Mouse (Mus musculus) G1E (cell line): ENCODE data around the gene Rhobtb1. TPM values are rescaled to one million over a fixed set of nuclear protein-coding genes. Genes with fewer than 3 reads are reported as not detected.

Experiments used
- ATAC-seq: 2 replicates; pipeline ENCODE4 v1.8.0; 2016; ENCODE audit warnings: mild to moderate bottlenecking; ENCODE audit not compliant: insufficient number of reproducible peaks, poor library complexity, low FRiP score, severe bottlenecking; ENCODE audit errors: extremely low read depth
- DNase-seq: peaks from one replicate; pipeline ENCODE4 v3.0.0; 2012; ENCODE audit warnings: low spot score
- H3K27me3 ChIP-seq: 2 replicates; pipeline ENCODE4 v1.6.1; 2012; ENCODE audit warnings: mild to moderate bottlenecking, low read length, inconsistent platforms; ENCODE audit not compliant: insufficient read depth
- H3K36me3 ChIP-seq: replicated peaks from 2 replicates; pipeline ENCODE3; 2012; ENCODE audit warnings: mild to moderate bottlenecking, inconsistent platforms
- H3K4me1 ChIP-seq: 2 replicates; pipeline ENCODE4 v1.6.1; 2012; ENCODE audit warnings: low read depth, low read length, inconsistent platforms, mixed read lengths; ENCODE audit not compliant: insufficient read depth
- H3K4me3 ChIP-seq: 2 replicates; pipeline ENCODE4 v1.5.1; 2012; ENCODE audit warnings: low read depth, mild to moderate bottlenecking, inconsistent platforms, low read length, moderate library complexity, mixed read lengths
- H3K9me3 ChIP-seq: replicated peaks from 2 replicates; pipeline ENCODE4 v1.6.1; 2012; ENCODE audit warnings: inconsistent platforms
- CTCF ChIP-seq: IDR thresholded peaks from 2 replicates; pipeline ENCODE4 v1.5.1; 2012; ENCODE audit warnings: low read depth, low read length, inconsistent platforms, mixed read lengths
- GATA1 ChIP-seq: IDR thresholded peaks from 2 replicates; pipeline ENCODE4 v1.6.1; 2012; ENCODE audit warnings: borderline replicate concordance, low read length, inconsistent platforms, mixed read lengths
- GATA2 ChIP-seq: IDR thresholded peaks from 2 replicates; pipeline ENCODE4 v1.6.1; 2012; ENCODE audit warnings: low read depth, low read length, inconsistent platforms, borderline replicate concordance
- POLR2AphosphoS5 ChIP-seq: IDR thresholded peaks from 2 replicates; pipeline ENCODE4 v1.6.1; 2012; ENCODE audit warnings: low read depth, low read length, inconsistent platforms; ENCODE audit not compliant: insufficient replicate concordance
- TAL1 ChIP-seq: conservative IDR thresholded peaks from 2 replicates; pipeline ENCODE4 v1.6.1; 2012; ENCODE audit warnings: low read depth, low read length, inconsistent platforms, mixed read lengths
- polyA plus RNA-seq: library from polyadenylated mRNA; stranded (reverse); fragments of >175 nt; gene quantifications from 2 replicates; pipeline ENCODE4 v1.2.3, GENCODE M21; 2012
- total RNA-seq, 2 experiments: library from RNA; stranded (forward) in 1 of 2; stranded (reverse) in 1 of 2; fragments of 200-1000 nt in 1 of 2; fragments of >200 nt in 1 of 2; fragmentation: Nextera tagmentation in 1 of 2; gene quantifications; 2 replicates each; pipeline ENCODE4 v1.2.3; 2014 to 2017

The Rhobtb1 gene
- total and polyA plus RNA-seq, 3 experiments: 0.05 TPM; not detected in 2

- Histone ChIP-seq H3K4me3 (no peak overlapping the region), H3K36me3 (peaks cover 79% of the 10 kb centered on the region), H3K4me1 (no peaks in the 10 kb centered on the region), H3K9me3 (no peaks in the 10 kb centered on the region), H3K27me3 (no peaks in the 10 kb centered on the region)
- ATAC-seq (no peak), DNase-seq (no peak)
- TF ChIP-seq GATA2 (no peak), CTCF (no peak), GATA1 (no peak), TAL1 (no peak), POLR2AphosphoS5 (no peak)
Measured at GRCm38 (mm10) chr10:69334271-69335194, 183.3 kb downstream of the Rhobtb1 start.

GRCm38 (mm10) chr10:69335195-69335536 is 183.9 kb downstream of the Rhobtb1 start:
- ATAC-seq: no peak
- DNase-seq: no peak
- H3K36me3 ChIP-seq: peaks cover 85% of the 10 kb centered on the region

DNA sequence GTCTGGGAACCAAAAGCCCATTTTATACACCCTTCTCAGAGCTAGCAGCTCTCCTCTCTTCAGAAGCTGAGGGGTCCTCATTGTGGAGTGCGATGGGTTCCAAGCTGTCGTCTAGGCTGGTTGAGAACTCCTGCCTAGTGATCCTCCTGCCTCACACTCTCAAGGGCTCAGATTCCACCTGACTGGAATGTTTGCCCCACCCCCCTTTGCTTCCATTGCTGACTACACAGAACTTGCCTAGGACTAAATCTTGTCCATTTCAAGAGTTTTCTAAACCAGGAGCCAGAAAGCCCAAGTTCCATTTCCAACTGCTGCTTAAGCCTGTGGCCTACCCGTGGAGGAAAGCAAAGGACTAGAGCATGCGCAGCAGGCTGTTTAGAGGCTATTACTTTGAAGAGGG is 184.4 kb downstream of the Rhobtb1 start:
- no peaks in the 10 kb centered on the region for H3K27me3 ChIP-seq
- TF ChIP-seq TAL1 (no peak), CTCF (no peak), GATA1 (no peak)
- H3K4me3 ChIP-seq: no peak overlapping the region
- DNase-seq (no peak), ATAC-seq (no peak)
- peaks cover 90% of the 10 kb centered on the region for H3K36me3 ChIP-seq
- H3K9me3 ChIP-seq: no peaks in the 10 kb centered on the region
- no peaks in the 10 kb centered on the region for H3K4me1 ChIP-seq

More at GRCm38 (mm10) chr10:69335195-69335536, 183.9 kb downstream of the Rhobtb1 start:
- no peak for TF ChIP-seq GATA1
- TF ChIP-seq TAL1: no peak
- TF ChIP-seq CTCF: no peak
- no peak for TF ChIP-seq POLR2AphosphoS5
- TF ChIP-seq GATA2: no peak
- Histone ChIP-seq H3K4me3 (no peak overlapping the region), H3K9me3 (no peaks in the 10 kb centered on the region), H3K4me1 (no peaks in the 10 kb centered on the region), H3K27me3 (no peaks in the 10 kb centered on the region)

- no peak for TF ChIP-seq CTCF
- TF ChIP-seq GATA1: no peak
- H3K9me3 ChIP-seq: no peaks in the 10 kb centered on the region
- H3K36me3 ChIP-seq: peaks cover 91% of the 10 kb centered on the region
- no peaks in the 10 kb centered on the region for H3K27me3 ChIP-seq
- no peaks in the 10 kb centered on the region for H3K4me1 ChIP-seq
- H3K4me3 ChIP-seq: no peak overlapping the region
- no peak for ATAC-seq
- DNase-seq: no peak
Measured at GRCm38 (mm10) chr10:69336219-69336618, 185.0 kb downstream of the Rhobtb1 start.

DNA sequence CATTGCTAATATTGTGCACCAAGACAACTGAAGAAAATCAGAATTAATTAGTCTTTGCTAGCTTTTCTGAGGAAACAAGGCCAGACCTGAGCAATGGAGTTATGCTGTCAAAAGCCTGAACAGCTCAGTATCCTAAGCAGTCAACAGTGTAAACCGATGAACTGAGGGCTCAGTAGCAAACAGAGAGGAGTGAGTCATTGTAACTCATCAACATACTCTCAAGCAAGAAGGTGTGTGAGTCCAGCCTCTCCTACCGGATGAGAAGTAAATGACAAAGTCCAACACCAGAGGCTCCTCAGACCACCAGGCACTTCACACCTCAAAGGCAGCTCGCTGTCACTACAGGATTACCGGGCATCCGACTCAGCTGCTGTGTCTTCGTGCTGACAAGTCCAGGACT is 188.8 kb downstream of the Rhobtb1 start:
- Histone ChIP-seq H3K4me1 (peaks cover 18% of the 10 kb centered on the region), H3K27me3 (no peaks in the 10 kb centered on the region), H3K9me3 (no peaks in the 10 kb centered on the region), H3K36me3 (peaks cover 100% of the 10 kb centered on the region), H3K4me3 (no peak overlapping the region)
- ATAC-seq: no peak
- TF ChIP-seq TAL1 (no peak), POLR2AphosphoS5 (no peak), GATA2 (no peak), CTCF (no peak), GATA1 (no peak)
- DNase-seq: no peak

Other genes with a start within 250 kb of the Rhobtb1 start
- not detected in 2 replicates for gene A930033H14Rik, start 61.7 kb downstream of the Rhobtb1 start, total RNA-seq (2014; fragmentation: Nextera tagmentation)
- gene A930033H14Rik, start 61.7 kb downstream of the Rhobtb1 start, total RNA-seq (2017): 0.11 TPM in 1 of 2 replicates, not detected in the other
- gene A930033H14Rik, start 61.7 kb downstream of the Rhobtb1 start, polyA plus RNA-seq: not detected in 2 replicates
- gene Cdk1, start 201.5 kb downstream of the Rhobtb1 start, total RNA-seq (2014; fragmentation: Nextera tagmentation): 71.6 and 91.7 TPM in 2 replicates
- gene Cdk1, start 201.5 kb downstream of the Rhobtb1 start, total RNA-seq (2017): 269 and 273 TPM in 2 replicates
- 37.9 and 83.2 TPM in 2 replicates for gene Cdk1, start 201.5 kb downstream of the Rhobtb1 start, polyA plus RNA-seq
- not detected in 2 replicates for gene Ank3, start 247.3 kb downstream of the Rhobtb1 start, total RNA-seq (2014; fragmentation: Nextera tagmentation)
- 0.52 and 0.98 TPM in 2 replicates for gene Ank3, start 247.3 kb downstream of the Rhobtb1 start, total RNA-seq (2017)
- gene Ank3, start 247.3 kb downstream of the Rhobtb1 start, polyA plus RNA-seq: not detected in 2 replicates